Mouse (Mus musculus) adrenal gland, adult (tissue): ENCODE measurements at regions not wholly inside any gene's neighbourhood (a gene's known extent, or its start where the extent isn't known, plus 50 kb on each side); places are given as distances from the start of the nearest gene placed in this dataset.

ENCODE experiments used
- DNase-seq, 2 experiments: peaks; one replicate each; pipeline ENCODE4 v3.0.0; 2022 to 2023; ENCODE audit warnings: low spot score in 1 of 2; ENCODE audit not compliant: inconsistent age in 2 of 2

DNA sequence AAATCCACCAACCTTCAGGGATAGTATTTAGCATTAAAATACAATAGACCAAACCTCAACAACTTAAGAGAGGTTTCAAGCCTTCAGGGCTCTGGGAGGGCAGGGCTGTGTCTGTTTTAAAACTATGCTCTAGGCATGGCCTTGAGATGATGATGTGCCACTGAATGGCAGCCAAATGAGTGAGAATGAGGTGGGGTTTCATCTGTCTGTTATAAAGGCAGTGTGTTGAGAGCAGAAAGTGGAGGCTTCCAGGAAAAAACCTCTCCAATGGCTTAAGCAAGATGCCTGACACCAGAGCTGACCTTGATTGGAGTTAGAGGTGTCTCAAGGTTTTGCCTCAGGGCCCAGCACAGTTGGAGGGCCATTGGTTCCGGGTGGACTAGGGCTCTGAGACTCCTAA lies 111.1 kb upstream of the Tut7 start:
- peak; percentile 11 to 58 for DNase-seq

DNA sequence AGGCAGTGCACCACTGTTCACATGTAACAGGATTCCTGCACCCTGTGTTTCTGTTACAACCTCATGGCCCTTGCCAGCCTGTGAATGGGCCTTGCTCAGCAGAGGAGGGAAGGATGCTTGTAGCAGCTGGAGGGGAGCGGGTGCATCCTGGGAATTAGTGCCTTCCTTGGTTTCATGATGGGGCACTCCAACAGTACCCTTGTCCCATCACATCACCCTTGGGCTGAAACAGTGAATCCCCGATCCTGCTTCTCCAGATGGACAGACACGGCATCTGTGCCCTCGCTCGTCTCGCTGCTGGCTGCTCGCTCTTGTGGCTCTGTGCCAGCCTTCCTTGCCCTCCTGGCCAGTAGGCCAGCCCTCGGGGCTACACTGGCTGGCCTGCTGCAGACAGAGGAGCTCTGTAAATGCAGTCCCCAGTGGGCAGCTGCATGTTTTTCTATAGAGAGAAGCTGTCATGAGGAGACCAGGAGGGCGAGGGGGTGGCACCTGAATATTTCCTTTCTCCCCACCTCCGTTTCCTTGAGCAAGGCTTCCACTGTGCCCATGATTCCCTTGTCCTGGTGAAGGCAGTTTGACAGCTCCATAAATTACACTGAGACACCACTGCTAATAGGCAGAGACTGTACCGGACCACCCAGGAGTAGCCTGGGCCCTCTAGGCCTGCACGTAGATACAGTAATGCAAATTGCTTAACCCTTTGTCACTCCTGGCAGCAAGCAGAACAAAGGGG lies 104.6 kb upstream of the Tut7 start:
- no peak for DNase-seq

DNA sequence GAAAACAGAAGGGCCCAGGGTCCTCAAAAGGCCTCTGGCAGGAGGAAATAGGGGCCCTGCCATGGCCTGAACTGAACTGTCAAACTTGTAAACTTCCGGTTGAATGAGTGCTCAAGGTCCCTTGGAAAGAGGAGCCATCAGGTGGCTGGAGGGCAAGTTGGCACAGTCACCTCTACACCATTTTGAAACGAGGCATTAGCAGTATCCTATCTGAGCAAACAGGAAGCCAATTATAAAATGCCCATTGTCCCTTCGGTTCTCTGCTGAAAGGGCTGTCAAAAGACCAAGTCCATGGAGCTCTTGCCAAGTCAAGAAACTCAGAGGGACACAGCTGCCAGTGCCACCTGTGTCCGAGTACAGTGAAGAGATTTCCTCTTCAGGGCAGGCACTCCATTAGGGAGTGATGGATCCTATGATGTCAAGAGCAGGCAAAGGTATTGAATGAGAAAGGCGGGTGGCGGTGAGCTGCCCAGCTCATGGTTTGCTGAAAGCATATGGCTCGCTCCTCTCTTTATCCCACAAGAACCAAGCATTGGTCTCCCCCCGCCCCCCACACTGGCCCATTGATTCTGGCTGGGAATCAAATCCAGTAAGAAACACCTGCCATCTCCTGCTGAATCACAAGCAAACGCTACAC lies 103.0 kb upstream of the Tut7 start:
- no peak for DNase-seq

DNA sequence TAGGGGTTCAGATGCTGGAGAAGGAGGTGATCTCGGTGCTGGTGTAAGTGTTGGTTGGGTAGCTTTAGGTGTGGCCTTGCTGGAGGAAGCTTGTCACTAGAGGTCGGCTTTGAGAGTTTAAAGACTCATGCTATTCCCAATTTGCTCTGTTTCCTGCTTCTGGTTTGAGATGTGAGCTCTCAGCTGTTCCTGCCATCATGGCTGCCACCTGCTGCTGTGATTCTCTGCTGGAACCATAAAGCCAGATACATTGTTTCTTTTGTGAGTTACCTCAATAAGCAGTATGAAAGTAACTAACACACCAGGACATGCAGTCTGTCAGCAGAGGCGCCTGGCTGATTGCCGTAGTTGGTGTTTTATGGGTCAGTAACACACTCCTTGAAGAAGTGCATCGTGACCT lies 94.2 kb upstream of the Tut7 start:
- no peak for DNase-seq

DNA sequence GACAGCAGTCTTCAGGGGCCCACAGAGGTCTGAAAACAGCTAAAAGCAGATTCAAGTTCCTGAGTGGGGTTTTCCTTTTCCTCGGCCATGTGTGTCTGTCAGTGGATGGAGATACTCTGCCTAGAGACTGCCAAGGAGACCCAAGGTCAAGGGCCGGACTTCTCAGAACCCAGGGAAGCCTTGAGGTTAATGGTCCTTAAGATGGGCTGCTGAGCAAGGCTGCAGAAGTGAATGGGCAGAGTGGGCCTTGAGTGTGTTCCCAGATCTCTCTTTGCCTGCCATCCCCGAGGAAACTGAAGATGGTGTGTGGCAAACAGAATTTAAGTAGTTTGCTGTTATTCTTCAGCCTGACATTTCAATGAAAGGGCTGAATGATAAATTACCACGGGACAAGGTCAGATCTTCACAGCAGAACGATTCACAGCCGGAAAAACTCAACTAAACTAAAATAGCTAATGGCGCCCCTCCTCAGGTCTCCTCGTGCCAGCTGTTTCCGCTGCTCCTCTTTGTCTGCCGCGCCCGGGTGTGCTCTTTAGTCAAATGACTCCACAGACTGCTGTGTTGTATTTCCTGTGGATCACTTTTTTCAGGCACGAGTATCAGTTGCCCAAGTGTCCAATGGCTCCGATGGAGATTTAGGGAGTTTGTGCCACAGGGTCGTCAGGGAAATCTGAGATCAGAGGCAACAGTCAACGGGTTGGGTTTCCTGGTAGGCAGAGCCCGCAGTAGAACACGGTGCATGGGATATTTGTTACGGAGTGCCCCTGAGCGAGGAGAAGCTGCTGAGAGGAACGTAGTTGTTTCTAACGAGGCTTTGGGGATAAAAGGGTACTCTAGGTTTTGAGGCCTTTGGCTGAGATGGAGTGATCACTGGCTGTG lies 93.5 kb upstream of the Tut7 start:
- peak; percentile 57 to 84 for DNase-seq

DNA sequence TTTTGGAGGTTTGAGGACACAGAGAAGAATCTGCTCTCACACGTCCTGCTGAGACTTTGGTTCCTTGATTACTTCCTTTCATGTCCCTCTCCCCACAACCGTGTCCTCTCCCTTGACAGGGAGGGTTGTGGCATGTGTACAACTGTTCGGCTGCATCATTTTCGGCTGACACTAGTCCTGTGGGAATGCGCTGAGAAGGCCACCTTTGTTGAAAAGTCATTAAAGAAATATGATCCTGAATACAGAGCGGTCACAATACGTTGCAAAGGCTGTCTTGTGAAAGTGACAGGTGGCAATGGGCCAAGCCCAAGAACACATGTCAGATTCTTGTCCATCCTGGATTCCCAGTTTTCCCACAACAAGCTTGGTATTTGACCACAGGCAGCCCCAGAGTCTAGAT lies 92.8 kb upstream of the Tut7 start:
- peak in 1 of 2 experiments; percentile 28 for DNase-seq

DNA sequence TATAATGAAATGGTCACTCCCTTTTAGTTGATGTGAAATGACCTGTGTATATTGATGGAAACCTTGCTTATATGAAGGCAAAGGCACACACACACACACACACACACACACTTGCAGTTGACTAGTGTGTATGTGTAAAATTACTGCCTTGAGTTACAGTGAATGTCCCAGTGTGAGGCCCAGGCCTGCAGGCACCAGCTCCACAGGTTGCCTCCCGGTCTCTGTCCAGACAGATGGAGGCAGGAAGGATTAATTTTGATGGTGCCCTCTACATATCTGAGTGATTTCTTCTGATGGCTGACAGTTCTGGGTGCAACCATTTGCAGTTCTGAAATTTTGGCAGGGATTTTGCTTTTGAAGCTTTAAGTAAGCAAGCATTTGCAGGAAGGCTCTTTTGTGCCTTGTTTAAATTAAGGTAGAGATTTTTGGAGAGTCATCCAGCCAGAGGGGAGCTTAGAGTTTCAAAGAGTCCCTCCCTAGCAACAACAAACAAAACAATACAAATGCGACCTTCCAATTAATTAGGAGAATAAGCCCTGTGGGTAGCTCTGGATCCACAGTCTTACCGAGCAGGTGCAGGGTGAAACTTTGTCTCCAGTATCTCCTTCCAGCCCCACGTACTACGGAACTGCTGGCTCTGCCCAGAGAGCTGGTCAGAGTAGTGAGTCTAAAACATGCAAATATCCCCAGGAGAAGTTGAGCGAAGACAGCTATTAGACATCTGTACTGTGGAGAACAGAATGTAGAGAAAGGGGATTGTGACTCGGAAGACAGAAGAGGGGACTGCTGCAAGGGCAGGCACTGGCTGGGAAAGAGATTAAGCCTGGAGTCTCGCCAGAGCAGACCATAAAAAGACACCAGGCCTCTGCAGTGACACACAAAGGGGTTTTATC lies 87.5 kb upstream of the Tut7 start:
- DNase-seq = peak; percentile 21 to 61

DNA sequence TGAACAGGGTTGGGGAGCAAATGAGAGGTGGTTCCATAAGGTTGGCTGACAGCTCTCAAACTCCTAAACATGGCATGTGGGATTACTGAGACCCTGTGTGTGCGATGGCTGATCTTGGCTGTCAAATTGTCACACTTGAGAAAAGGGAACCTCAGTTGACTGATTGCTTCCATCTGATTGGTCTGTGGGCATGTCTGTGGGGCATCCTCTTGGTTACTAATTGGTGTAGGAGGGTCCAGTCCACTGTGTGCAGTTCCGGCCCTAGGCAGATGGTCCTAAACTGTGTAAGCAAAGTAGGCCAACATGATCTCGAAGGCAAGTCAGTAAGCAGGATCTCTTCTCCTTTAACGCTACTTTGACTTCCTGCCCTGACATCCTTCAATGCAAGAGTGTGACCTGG lies 86.5 kb upstream of the Tut7 start:
- no peak for DNase-seq

DNA sequence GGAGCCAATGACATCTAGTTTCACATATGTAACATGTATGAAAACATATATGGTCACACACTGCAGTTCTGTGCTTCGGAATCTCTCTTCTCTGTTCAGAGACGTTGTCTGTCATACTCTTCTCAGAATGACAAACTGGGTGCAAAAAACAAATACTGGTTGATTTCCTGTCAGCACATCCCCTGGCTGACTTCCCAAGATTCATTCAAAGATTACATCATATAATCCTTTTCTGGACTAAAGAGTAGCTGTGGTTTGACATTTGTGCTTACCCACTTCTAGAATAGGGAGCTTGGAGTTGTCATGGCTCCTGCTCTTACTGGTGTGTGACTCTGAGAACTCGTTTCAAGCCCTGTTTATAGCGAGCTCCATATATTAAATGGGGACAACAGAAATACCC lies 85.8 kb upstream of the Tut7 start:
- DNase-seq = no peak

DNA sequence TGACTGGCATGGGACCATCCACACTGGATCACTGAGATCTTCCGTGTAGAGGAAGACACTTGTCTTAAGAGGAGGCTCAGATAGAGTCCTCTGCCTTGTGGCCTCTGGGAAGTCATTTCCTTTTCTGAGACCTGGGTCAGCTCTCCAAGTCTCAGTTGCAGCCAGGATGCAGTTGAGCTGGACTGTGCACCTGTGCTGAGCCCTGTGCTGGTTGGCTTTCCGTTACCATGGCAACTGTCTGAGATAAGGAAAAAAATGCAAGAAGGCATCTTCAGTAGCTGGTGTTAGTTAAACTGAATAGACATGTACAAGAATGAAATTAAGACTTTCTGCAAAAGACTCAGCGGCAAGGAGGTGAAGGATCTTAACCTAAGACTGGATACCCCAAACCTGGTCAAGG lies 82.5 kb upstream of the Tut7 start:
- DNase-seq = no peak

DNA sequence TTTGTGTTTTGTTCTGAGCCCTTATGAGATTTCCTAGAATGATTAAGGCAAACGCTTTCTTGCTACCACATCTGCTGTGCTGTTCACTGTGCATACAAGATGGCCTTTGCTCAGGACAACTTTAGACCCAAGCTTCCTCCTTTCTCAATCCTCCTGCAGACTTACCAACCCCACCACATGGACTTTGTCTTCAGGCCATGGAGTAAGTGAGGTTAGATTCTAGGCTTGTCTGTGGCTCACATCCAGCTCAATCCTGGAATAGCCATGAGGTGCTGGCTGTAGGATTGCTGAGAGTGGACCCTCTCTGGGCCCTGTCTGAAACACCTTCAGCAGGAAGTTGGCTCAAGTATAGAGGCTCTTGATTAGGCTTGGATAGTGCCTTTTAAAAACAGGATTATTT lies 81.5 kb upstream of the Tut7 start:
- DNase-seq = no peak

DNA sequence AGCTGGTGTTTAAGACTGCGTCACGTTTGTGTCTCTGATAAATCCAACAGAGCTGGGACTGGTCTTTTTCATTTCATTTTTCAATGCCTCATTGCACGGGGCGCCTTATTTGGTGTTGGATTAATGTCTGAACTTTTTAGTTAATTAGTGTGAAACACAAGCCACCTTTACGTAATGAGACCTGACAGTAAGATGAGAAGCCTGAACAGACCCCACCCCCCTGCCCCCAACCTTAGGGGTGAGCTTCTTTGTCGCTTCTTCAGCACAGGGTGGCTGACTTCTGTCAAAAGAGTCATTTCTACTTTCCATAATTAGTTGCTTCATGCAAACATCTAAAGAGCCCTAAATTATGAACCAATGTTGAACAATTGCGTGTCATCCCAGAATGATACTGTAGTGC lies 76.6 kb upstream of the Tut7 start:
- DNase-seq = no peak

DNA sequence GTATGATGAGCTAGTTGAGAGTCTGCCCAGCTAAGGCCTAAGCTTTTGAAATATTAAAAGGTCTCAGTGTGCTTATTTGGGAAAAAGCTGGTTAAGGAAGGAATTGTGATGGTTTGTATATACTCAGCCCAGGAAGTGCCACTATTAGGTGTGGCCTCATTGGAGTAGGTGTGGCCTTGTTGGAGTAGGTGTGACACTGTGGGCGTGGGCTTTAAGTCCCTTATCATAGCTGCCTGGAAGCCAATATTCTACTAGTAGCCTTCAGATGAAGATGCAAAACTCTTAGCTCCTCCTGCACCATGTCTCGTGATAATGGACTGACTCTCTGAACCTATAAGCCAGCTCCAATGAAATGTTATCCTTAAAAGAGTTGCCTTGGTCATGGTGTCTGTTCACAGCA lies 72.8 kb upstream of the Tut7 start:
- no peak for DNase-seq

DNA sequence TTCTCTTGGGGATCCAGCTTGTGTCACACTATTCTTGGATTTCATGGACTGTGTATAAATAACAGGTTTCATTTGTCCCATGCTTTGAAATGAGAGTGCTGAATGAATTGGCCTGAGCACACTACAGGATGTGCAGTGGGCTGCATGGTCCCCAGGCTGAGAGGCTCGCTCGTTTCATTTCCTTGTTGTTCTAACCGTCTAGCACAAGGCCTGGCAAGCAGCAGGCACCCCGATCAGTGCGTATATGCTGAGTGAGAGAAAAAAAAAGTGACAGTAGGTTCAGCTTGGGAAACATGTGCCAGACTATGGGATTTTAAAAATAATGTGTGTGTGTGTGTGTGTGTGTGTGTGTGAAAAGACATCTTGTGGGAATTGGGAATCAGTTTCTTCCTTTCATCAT lies 71.1 kb upstream of the Tut7 start:
- no peak for DNase-seq

DNA sequence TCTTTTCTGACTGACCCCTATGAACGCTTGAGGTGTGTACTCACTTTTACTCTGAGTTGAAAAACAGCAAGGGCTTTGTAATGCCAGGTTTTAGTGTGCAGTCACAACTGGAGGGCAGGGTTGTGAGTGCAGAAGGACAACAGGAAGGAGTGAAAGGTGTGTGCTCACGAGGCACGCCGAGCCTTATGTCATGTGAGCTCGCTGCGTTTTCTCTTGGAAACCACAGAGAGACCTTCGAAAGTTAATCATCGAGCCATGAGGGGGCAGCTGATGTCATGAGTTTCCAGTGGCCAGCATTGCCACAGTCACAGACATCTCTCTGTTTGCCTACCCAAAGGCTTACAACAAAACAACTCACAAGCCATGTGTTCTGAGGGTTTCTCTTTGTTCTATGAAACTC lies 70.0 kb upstream of the Tut7 start:
- DNase-seq = peak; percentile 79 to 88

DNA sequence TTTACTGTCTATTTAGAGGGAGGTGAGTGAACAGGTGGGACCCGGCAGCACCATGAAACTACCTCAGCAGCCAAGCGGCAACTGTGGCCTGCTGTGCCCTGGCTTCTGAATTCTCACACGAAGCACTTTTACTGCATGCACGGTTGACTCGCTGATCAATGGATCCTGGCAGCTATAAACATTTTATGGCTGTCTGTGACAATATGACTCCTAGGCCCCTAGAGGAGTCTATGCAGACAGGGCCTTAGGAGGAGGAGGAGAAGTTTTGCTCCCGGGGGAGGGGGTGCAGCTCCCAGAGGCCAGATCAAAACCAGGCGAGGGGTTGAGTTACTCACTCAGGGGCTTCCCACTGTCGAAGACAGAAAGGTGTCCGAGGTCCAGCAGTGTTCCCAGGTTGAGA lies 69.4 kb upstream of the Tut7 start:
- DNase-seq = peak in 1 of 2 experiments; percentile 39

DNA sequence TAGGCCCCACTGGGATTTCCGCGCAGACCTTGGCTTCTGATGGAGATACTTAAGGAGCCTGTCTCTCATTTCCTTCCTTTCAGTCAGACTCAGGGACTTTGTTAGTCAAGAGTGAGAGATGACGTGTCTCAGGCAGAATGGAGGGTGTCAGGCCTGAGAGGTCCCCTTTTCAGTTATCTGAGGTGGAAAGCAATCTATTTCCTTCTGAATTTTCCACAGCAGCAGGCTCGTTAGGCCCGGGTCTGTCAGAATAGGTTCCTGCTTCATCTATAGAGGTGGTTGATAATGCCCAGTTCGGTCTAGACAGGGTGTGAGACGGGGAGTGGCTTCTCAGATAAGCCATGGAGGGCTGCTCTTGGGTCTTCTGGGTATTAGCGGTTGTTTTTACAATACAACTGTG lies 68.8 kb upstream of the Tut7 start:
- no peak for DNase-seq

DNA sequence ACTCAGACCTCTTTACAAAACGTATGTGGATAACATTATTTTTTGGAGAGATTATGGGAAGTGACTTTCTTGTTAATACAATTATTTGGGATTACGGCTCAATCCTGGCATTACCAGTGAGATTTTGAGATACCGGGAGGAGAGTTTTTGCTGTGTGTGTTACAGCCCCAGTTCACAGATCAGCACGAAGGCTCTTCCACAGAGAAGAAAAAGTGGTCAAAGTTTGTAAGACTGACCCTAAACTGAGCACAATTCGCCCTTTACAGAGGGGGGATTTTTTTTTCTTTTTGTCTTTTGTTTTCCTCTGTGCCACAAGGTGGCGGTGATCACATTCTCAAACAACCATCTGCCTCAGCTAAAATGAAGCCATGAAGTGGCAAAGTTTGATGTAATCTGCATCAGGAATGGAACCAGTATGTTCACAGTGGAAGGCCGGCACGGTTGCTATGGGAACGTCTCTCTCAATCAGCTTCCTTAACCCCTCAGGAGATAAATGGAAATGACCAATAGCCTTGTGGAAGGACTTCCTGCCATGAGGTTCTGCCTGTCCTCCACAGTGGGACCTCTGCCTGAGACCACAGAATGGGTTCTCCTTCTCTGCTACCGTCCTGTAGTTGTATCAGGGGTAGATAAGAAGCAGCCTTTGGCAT lies 66.6 kb upstream of the Tut7 start:
- peak; percentile 76 to 86 for DNase-seq

DNA sequence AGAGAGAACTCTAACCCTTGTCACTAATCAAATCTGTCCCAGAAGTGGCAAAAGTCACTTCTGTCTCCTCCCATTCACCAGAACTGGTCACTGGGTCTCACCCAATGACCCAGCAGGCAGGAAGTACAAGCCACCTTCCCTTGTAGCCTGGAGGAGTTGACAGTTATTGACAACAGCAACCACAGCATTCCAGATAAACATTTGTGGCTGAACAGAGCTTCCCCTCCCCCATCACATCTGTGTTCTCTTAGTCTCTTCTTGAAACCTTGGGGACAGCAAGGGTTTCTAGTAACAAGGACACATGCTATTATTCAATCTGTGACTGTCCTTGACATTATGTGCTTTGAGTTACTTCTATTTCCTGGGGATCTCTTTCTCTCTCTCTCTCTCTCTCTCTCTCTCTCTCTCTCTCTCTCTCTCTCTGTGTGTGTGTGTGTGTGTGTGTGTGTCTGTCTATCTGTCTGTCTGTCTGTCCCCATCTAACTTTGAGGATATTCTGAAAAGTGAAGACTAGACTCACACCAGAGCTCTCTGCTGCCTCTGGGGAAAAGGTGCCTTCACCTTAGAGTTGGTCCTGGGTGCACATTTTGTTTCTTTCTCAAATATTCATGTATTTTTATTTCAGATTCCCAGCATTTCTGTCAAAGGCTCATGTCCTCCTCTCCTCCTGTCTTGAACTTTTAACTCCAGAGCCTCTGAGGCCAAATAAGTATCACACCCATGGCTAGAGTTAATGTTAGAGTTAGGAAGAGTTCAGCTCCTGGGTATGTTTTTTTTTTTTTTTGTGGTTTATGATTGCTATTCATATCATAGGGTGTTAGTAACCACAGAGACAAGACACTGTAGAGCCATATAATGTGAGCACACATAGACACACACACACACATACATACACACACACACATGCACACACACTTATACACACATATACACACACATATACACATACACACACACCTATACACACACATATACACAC lies 65.4 kb upstream of the Tut7 start:
- peak; percentile 75 to 91 for DNase-seq
